Mouse (Mus musculus): ENCODE data around the gene Neto2. TPM values are rescaled to one million over a fixed set of nuclear protein-coding genes. Genes with fewer than 3 reads are reported as not detected.

The Neto2 gene
- polyA plus RNA-seq, 1 experiment = 3.1 TPM

DNA sequence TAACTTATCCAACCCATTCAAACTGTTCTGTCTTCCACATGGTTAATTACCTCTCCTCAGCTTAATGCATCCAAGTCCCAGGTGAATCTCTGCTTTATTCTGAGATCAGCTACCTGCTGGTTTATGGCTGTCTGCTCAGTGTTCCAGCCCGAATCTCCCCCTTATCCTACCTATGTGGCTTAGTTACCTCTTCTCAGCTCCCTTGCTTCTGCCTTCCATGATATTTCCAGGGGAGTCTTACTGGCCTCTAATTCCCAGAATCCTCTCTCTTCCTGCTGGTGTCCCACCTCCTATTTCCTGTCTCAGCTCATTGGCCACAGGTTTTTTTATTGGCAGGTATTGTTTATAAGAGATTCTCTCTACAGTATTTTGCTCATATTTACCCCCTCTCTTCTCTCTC, 93.8 kb downstream of the Neto2 start:
- no peak overlapping the region for H3K27ac ChIP-seq (ENCODE audit: control insufficient read depth, insufficient read depth, low read length)
- H3K36me3 ChIP-seq (ENCODE audit: control insufficient read depth, insufficient read depth, low read length) = no peaks in the 10 kb centered on the region
- H3K4me3 ChIP-seq (ENCODE audit: control insufficient read depth, insufficient read depth, low read length) = no peak overlapping the region
- H3K27me3 ChIP-seq (ENCODE audit: control insufficient read depth, insufficient read depth, low read length) = no peaks in the 10 kb centered on the region
- no peak for DNase-seq
- TF ChIP-seq CTCF (IDR thresholded peaks at IDR 0.05; ENCODE audit: borderline replicate concordance, control insufficient read depth, extremely low read depth, insufficient read depth, low read length, poor library complexity) = no peak
- WGBS = 95% methylated on average over 1 of the region's 1 CpGs
- no peaks in the 10 kb centered on the region for H3K4me1 ChIP-seq (replicated peaks; ENCODE audit: control insufficient read depth, insufficient read depth, low read length)

DNA sequence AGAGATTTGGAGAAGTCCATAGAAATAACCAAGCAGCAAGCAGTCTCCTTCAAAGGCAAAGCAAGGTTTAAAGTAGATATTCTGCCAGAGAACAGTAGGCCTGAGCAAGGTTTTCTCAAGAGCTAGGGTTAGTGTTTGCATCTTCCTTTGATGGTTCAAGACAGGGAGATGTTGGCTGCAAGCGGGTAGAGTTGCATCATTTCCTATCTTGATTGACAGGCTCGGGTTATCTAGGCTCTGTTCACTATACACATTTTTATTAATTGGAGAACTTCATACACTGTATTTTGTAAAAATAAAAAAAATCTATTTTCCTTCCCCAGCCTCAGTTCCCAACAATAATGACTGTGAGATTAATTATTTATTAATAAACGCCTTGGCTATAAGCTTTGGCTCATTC, 94.2 kb downstream of the Neto2 start:
- Histone ChIP-seq H3K4me3 (ENCODE audit: control insufficient read depth, insufficient read depth, low read length) (no peak overlapping the region), H3K27me3 (ENCODE audit: control insufficient read depth, insufficient read depth, low read length) (no peaks in the 10 kb centered on the region), H3K36me3 (ENCODE audit: control insufficient read depth, insufficient read depth, low read length) (no peaks in the 10 kb centered on the region), H3K4me1 (replicated peaks; ENCODE audit: control insufficient read depth, insufficient read depth, low read length) (no peaks in the 10 kb centered on the region), H3K27ac (ENCODE audit: control insufficient read depth, insufficient read depth, low read length) (no peak overlapping the region)
- no peak for DNase-seq
- TF ChIP-seq CTCF (IDR thresholded peaks at IDR 0.05; ENCODE audit: borderline replicate concordance, control insufficient read depth, extremely low read depth, insufficient read depth, low read length, poor library complexity) (no peak), POLR2A (IDR thresholded peaks at IDR 0.05; ENCODE audit: control insufficient read depth, extremely low read depth, insufficient read depth, low read length, poor library complexity) (no peak)
- WGBS = 90% methylated on average over 3 of the region's 3 CpGs

DNA sequence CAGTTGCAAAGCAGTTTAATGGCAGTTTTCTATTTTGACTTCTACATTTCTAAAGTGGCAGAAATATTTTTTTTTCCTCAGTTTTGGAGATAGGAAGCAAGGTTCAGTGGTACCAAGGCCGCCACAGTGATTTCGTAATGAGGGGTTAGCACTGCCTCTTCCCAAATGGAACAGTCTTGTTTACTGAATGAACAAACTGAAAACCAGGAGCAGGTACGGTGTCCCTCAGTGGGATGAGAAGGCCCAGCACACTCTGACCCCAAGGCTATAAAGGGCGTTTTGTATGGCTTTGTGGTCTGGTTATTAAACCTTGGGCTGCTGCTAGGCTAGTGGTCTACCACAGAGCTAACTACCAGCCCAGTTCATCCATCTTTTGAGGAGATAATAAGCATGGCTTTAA, 96.5 kb downstream of the Neto2 start:
- Histone ChIP-seq H3K27me3 (ENCODE audit: control insufficient read depth, insufficient read depth, low read length) (no peaks in the 10 kb centered on the region), H3K4me1 (replicated peaks; ENCODE audit: control insufficient read depth, insufficient read depth, low read length) (no peaks in the 10 kb centered on the region), H3K4me3 (ENCODE audit: control insufficient read depth, insufficient read depth, low read length) (no peak overlapping the region), H3K27ac (ENCODE audit: control insufficient read depth, insufficient read depth, low read length) (no peak overlapping the region), H3K36me3 (ENCODE audit: control insufficient read depth, insufficient read depth, low read length) (no peaks in the 10 kb centered on the region)
- DNase-seq = no peak
- WGBS = 86% methylated on average over 4 of the region's 4 CpGs
- TF ChIP-seq CTCF (IDR thresholded peaks at IDR 0.05; ENCODE audit: borderline replicate concordance, control insufficient read depth, extremely low read depth, insufficient read depth, low read length, poor library complexity) (no peak), POLR2A (IDR thresholded peaks at IDR 0.05; ENCODE audit: control insufficient read depth, extremely low read depth, insufficient read depth, low read length, poor library complexity) (no peak)

DNA sequence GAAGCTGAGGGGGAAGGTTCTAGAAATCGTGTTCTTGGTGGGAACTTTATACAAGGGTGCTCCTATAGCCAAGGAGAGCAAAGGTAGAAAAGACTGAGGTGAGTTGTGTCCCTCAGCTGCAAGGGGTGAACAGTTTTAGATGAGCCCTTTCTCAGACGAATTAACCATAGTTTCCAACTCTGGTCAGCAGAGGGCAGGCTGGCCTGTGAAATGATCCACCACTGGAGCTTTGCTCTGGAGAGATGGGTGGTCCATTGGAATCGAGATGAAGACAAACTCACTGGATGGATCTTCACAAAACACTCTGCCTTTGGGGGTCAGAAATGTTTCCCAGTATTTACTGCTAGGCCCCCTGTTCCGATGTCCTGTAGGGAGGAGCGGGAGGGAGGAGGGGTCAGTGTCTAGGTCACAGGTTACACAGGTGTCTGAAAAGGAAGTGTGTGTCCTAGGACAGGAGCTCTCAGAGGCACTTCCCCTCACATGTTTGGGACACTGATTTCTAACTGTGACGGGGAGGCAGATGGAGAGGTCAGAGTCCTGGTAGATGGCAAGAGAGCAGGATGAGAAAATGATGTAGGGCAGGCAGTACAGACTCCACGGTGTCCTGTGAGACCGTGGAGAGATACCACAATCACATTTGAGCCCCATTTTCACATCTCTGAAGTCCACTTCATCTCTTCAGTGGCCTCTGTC, 97.4 kb downstream of the Neto2 start:
- 41% methylated on average over 8 of the region's 8 CpGs for WGBS
- no peak for TF ChIP-seq POLR2A (IDR thresholded peaks at IDR 0.05; ENCODE audit: control insufficient read depth, extremely low read depth, insufficient read depth, low read length, poor library complexity)
- peak; percentile 47 for DNase-seq

DNA sequence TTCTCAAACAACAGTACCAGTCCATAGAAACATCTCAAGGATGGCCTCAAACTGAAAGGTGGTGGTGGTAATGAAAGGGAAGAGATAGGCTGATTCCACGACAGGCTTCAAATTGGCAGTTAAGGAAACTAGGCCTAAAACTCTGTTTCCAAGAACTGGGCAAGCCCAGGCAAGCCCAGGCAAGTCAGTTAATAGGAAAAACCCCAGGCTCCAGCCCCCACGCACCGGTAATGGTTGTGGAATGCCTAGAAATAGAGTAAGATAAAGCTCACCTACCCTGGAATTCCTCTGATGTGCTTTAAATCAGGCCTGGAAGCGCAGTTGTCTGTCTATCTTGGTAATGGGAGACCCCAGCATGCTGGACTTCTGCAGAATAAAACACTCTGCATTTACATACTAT, 98.0 kb downstream of the Neto2 start:
- no peaks in the 10 kb centered on the region for H3K36me3 ChIP-seq (ENCODE audit: control insufficient read depth, insufficient read depth, low read length)
- DNase-seq = no peak
- WGBS = 89% methylated on average over 4 of the region's 4 CpGs
- H3K27me3 ChIP-seq (ENCODE audit: control insufficient read depth, insufficient read depth, low read length) = no peaks in the 10 kb centered on the region
- no peaks in the 10 kb centered on the region for H3K4me1 ChIP-seq (replicated peaks; ENCODE audit: control insufficient read depth, insufficient read depth, low read length)
- no peak overlapping the region for H3K27ac ChIP-seq (ENCODE audit: control insufficient read depth, insufficient read depth, low read length)
- no peak overlapping the region for H3K4me3 ChIP-seq (ENCODE audit: control insufficient read depth, insufficient read depth, low read length)
- TF ChIP-seq CTCF (IDR thresholded peaks at IDR 0.05; ENCODE audit: borderline replicate concordance, control insufficient read depth, extremely low read depth, insufficient read depth, low read length, poor library complexity) (no peak), POLR2A (IDR thresholded peaks at IDR 0.05; ENCODE audit: control insufficient read depth, extremely low read depth, insufficient read depth, low read length, poor library complexity) (no peak)

More for the DNA sequence above, 97.4 kb downstream of the Neto2 start:
- H3K27me3 ChIP-seq (ENCODE audit: control insufficient read depth, insufficient read depth, low read length) = no peaks in the 10 kb centered on the region
- H3K4me1 ChIP-seq (replicated peaks; ENCODE audit: control insufficient read depth, insufficient read depth, low read length) = no peaks in the 10 kb centered on the region
- H3K4me3 ChIP-seq (ENCODE audit: control insufficient read depth, insufficient read depth, low read length) = no peak overlapping the region
- H3K36me3 ChIP-seq (ENCODE audit: control insufficient read depth, insufficient read depth, low read length) = no peaks in the 10 kb centered on the region
- no peak overlapping the region for H3K27ac ChIP-seq (ENCODE audit: control insufficient read depth, insufficient read depth, low read length)

DNA sequence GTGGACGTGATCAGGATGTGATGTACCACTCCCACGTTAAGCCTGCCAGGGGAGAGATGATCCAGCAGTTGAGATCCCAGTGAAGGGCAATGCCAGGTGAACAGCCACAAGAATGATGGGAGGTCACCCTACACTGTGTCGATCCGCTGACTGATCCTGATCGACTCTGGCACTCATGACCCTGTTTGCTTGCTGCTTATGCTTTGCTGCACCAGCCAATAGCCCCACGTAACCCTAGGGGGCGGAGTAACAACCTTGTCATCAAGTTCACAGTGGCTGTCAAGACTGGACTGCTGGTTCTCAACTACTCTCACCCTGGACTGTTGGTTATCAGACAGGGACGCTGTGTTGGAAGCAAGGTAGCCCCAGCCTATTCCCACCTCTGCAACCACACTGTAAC, 99.0 kb downstream of the Neto2 start:
- Histone ChIP-seq H3K27ac (ENCODE audit: control insufficient read depth, insufficient read depth, low read length) (no peak overlapping the region), H3K27me3 (ENCODE audit: control insufficient read depth, insufficient read depth, low read length) (no peaks in the 10 kb centered on the region), H3K4me3 (ENCODE audit: control insufficient read depth, insufficient read depth, low read length) (no peak overlapping the region), H3K4me1 (replicated peaks; ENCODE audit: control insufficient read depth, insufficient read depth, low read length) (no peaks in the 10 kb centered on the region), H3K36me3 (ENCODE audit: control insufficient read depth, insufficient read depth, low read length) (no peaks in the 10 kb centered on the region)
- 88% methylated on average over 8 of the region's 8 CpGs for WGBS
- TF ChIP-seq POLR2A (IDR thresholded peaks at IDR 0.05; ENCODE audit: control insufficient read depth, extremely low read depth, insufficient read depth, low read length, poor library complexity) (no peak), CTCF (IDR thresholded peaks at IDR 0.05; ENCODE audit: borderline replicate concordance, control insufficient read depth, extremely low read depth, insufficient read depth, low read length, poor library complexity) (no peak)
- DNase-seq = no peak
